Mouse (Mus musculus): ENCODE data around the gene Meox1.

The Meox1 gene

GRCm38 (mm10) chr11:101849286-101849685 lies 44.9 kb downstream of the Meox1 start:
- DNase-seq = no peak

- DNase-seq = no peak
Observed at GRCm38 (mm10) chr11:101847509-101847908, 46.7 kb downstream of the Meox1 start.

GRCm38 (mm10) chr11:101842773-101843163 lies 51.4 kb downstream of the Meox1 start:
- DNase-seq = no peak

DNA sequence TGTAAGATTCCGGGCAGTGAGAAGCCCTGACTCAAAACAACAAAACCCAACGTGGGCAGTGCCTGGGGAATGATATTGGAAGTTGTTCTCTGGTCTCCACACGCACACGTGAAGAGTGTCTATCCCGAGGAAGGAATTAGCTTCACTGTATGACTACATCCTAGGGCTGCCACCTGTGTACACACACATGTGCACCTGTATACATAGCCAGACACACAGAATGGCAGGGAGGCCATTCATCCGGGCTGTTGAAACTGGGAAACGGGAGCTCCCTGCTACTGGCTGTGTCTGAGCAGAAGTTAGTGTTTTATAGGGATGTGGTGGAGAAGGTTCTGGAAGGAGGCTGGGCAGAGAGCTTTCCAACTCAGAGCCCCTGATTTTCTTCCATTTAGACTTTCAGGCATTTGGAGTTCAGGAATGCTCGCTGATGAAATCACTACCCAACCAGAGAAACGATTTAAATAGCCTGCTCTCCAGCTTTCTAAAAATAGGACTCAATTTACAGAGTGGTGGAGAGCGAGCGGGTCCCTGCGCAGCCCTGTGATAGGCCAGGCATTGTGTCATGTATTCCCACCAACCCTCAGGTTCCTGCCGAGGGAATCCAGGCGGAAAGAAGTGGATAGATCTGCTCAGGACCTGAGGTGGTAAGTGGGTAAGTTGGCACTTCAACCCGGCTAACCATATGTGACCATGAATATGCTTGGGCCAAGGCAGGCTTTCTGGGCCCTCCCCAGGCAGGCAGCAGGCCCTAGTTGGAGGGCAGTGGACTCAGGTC lies 52.0 kb downstream of the Meox1 start:
- DNase-seq = peak; percentile 27

DNA sequence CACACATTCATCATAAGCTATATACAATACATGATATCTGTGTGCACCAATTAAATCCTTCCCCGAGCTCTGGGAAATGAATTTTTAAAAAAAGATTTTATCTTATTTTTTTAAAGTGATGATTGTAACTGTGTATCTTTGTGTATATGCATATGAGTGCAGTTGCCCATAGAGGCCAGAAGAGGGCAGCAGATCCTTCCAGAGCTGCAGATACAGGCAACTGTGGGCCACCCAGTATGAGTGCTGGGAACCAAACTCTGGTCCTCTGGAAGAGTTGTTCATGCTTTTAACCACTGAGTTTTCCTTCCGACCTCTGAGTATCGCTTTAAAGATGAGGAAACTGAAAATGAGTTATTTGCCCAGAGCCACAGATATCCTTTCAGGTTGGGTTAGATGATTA lies 53.8 kb downstream of the Meox1 start:
- DNase-seq = no peak

DNA sequence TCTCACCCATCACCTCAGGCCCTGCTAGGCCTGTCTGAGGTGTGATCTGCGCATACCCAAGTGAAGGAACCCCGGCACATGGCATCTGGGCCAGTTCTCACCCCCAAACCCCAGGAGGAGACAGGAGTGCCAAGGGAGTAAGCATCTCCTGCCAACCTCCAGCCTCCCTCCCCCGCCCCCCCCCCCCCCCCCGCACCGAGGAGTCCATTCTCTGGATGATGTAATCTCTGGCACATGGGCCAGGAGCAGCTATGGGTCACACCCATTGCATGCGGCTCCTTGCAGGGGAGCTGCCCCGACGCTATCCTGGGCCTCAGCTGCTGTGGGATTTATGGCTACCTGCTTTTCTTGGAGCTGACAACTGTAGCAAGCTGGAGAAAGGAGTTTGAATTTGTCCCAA lies 54.7 kb downstream of the Meox1 start:
- no peak for DNase-seq

DNA sequence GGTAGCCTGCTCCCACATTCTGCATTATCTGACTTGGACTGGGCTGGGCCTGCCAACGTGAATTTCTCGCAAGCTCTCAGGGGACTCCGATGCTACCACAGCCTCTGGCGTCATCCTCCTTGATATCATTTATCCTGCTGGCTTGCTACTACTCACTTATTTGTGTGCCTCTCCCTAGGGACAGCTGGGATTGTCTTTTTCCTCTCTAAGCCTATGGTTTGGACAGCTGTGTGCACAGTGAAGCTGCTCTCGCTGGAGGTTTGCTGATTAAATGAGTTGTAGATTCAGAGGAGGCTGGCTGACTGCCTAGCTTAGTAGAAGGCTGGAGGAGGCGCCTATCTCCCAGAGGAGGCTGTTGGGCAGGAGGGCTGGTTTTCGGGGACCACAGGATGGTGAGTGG lies 62.2 kb downstream of the Meox1 start:
- DNase-seq = peak; percentile 49

DNA sequence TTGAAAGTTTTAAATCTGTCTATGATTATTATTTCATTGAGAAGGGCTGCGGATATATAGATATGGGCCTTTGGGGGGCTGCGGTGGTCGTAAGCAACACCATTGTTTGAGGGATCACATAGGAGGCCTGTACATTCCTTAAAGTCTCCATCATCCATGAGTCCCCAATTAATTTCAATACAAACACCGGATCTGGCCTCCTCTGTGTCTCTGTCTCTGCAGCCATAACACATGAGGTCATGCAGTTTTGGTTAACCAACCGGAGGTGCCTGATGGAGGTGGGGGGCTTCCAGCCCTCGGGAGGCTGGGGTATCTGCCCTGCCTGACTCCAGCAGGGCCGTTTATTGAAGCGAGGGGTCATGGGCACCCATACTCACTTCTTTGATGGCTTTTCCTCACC lies 63.6 kb downstream of the Meox1 start:
- DNase-seq = peak; percentile 57

DNA sequence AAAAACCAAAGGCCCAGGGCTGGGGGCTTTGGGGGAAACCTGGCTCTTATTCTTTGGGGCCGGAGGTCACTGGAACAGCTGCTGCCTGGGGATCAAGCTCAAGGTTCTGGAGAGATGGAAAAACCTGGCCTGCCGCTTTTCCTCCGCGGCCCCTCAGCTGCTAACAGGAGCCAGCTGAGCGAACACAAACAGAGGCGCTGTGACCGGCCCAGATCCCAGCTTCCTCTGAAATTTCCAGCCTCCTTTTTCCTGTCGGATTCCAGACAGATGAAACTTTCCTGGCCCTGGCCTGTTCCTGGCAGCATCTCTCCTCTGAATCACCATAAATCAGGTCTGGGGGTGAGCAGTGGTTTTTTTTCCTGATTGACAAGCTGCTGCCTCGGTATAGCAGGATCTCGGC lies 64.1 kb downstream of the Meox1 start:
- DNase-seq = peak; percentile 68

- no peak for DNase-seq
Observed at GRCm38 (mm10) chr11:101828718-101829117, 65.5 kb downstream of the Meox1 start.
